Mouse (Mus musculus): ENCODE measurements around the gene Cdk6. TPM values are rescaled to one million over a fixed set of nuclear protein-coding genes. Genes with fewer than 3 reads are reported as not detected.
A peak's percentile ranks its signal among the peaks of the same experiment; 100 is the strongest.

Cdk6 gene
- total and polyA plus RNA-seq, 3 experiments = 40.4 to 171 (median 50.8) TPM

GRCm38 (mm10) chr5:3380692-3381233 is 39.5 kb downstream of the Cdk6 start:
- Histone ChIP-seq H3K36me3 (replicated peaks in 1 of 2; ENCODE audit: control insufficient read depth in 1 of 2, insufficient read depth in 1 of 2, low read length in 1 of 2) (peaks cover 12 to 29% of the 10 kb centered on the region in 2 experiments), H3K4me1 (ENCODE audit: control insufficient read depth in 1 of 2, insufficient read depth in 2 of 2) (peaks cover 27 to 88% of the 10 kb centered on the region in 2 experiments), H3K27ac (ENCODE audit: insufficient read depth, low read depth) (peak overlapping the region; percentile 100), H3K9me3 (replicated peaks; ENCODE audit: low read length) (no peaks in the 10 kb centered on the region), H3K9ac (ENCODE audit: insufficient read depth, low read depth) (no peak overlapping the region; the same call in 1 of the 2 replicates), H3K4me3 (replicated peaks in 1 of 3; ENCODE audit: low read depth in 2 of 3, low read length in 2 of 3, poor library complexity in 1 of 3) (no peak overlapping the region), H3K4me2 (ENCODE audit: insufficient read depth, low read depth, poor library complexity, severe bottlenecking) (peak overlapping the region; percentile 100; the same call in 1 of the 2 replicates), H3K79me2 (replicated peaks; ENCODE audit: control insufficient read depth, extremely low read depth, insufficient read depth, poor library complexity, severe bottlenecking) (peaks cover 85% of the 10 kb centered on the region), H3K27me3 (replicated peaks) (no peaks in the 10 kb centered on the region)
- in situ Hi-C loops (cut with MboI; ENCODE audit: low pct_ligation_motif_present, low pct_unique_long_range_greater_than_20kb, low sequenced_read_pairs) = no loop called here
- DNase-seq (ENCODE audit: extremely low read depth) = no peak
- TF ChIP-seq KAT2A (IDR thresholded peaks at IDR 0.05; ENCODE audit: insufficient replicate concordance, low read length) (no peak), BHLHE40 (IDR thresholded peaks at IDR 0.05; ENCODE audit: low read depth, low read length) (no peak), CHD2 (IDR thresholded peaks at IDR 0.05; ENCODE audit: low read length) (no peak), ZC3H11A (IDR thresholded peaks at IDR 0.05; ENCODE audit: low read depth, low read length) (no peak), JUND (conservative IDR thresholded peaks at IDR 0.05; ENCODE audit: low read depth, low read length) (no peak), ZNF384 (IDR thresholded peaks at IDR 0.05; ENCODE audit: low read depth, low read length) (no peak), MAFK (IDR thresholded peaks at IDR 0.05; ENCODE audit: insufficient replicate concordance, low read length) (no peak), MAZ (IDR thresholded peaks at IDR 0.05; ENCODE audit: low read depth, low read length) (no peak), TBP (conservative IDR thresholded peaks at IDR 0.05; ENCODE audit: low read depth, low read length) (no peak), GABPA (IDR thresholded peaks at IDR 0.05; ENCODE audit: insufficient replicate concordance, low read depth, low read length) (no peak), POLR2A (IDR thresholded peaks at IDR 0.05; ENCODE audit: low read depth, low read length) (no peak)
- dilution Hi-C loops (cut with MboI; ENCODE audit: extremely low pct_ligation_motif_present, extremely low pct_unique_long_range_greater_than_20kb, low sequenced_read_pairs) = no loop called here

GRCm38 (mm10) chr5:3381795-3382194 is 40.5 kb downstream of the Cdk6 start:
- dilution Hi-C loops (cut with MboI; ENCODE audit: extremely low pct_ligation_motif_present, extremely low pct_unique_long_range_greater_than_20kb, low sequenced_read_pairs) (no loop called here), in situ Hi-C loops (cut with MboI; ENCODE audit: low pct_ligation_motif_present, low pct_unique_long_range_greater_than_20kb, low sequenced_read_pairs) (no loop called here)
- peak overlapping the region in 1 of 3 experiments; percentile 13 for H3K4me3 ChIP-seq (replicated peaks in 1 of 3; ENCODE audit: low read depth in 2 of 3, low read length in 2 of 3, poor library complexity in 1 of 3)
- H3K9ac ChIP-seq (ENCODE audit: insufficient read depth, low read depth) = peak overlapping the region; percentile 90
- TF ChIP-seq USF1 (IDR thresholded peaks at IDR 0.05; ENCODE audit: low read depth, low read length) (no peak), MYC (IDR thresholded peaks at IDR 0.05; ENCODE audit: low read depth, low read length) (no peak), TCF12 (IDR thresholded peaks at IDR 0.05; ENCODE audit: low read depth, low read length) (no peak), POLR2A (IDR thresholded peaks at IDR 0.05; ENCODE audit: low read depth, low read length) (no peak), ZMIZ1 (IDR thresholded peaks at IDR 0.05; ENCODE audit: low read depth, low read length) (no peak), BHLHE40 (IDR thresholded peaks at IDR 0.05; ENCODE audit: low read depth, low read length) (no peak), NELFE (IDR thresholded peaks at IDR 0.05; ENCODE audit: low read depth, low read length) (no peak), ZC3H11A (IDR thresholded peaks at IDR 0.05; ENCODE audit: low read depth, low read length) (no peak), GABPA (IDR thresholded peaks at IDR 0.05; ENCODE audit: insufficient replicate concordance, low read depth, low read length) (no peak), E2F4 (IDR thresholded peaks at IDR 0.05; ENCODE audit: insufficient replicate concordance, low read depth, low read length) (no peak), SMC3 (IDR thresholded peaks at IDR 0.05; ENCODE audit: low read depth, low read length) (no peak), ZNF384 (IDR thresholded peaks at IDR 0.05; ENCODE audit: low read depth, low read length) (no peak), RAD21 (IDR thresholded peaks at IDR 0.05; ENCODE audit: low read depth, low read length) (no peak), MAZ (IDR thresholded peaks at IDR 0.05; ENCODE audit: low read depth, low read length) (no peak), NRF1 (IDR thresholded peaks at IDR 0.05; ENCODE audit: low read depth, low read length) (no peak), EP300 (IDR thresholded peaks at IDR 0.05; ENCODE audit: low read length) (no peak)
- no peak for DNase-seq (ENCODE audit: extremely low read depth)
- H3K9me3 ChIP-seq (replicated peaks; ENCODE audit: low read length) = no peaks in the 10 kb centered on the region
- peaks cover 87% of the 10 kb centered on the region for H3K79me2 ChIP-seq (replicated peaks; ENCODE audit: control insufficient read depth, extremely low read depth, insufficient read depth, poor library complexity, severe bottlenecking)
- H3K36me3 ChIP-seq (replicated peaks in 1 of 2; ENCODE audit: control insufficient read depth in 1 of 2, insufficient read depth in 1 of 2, low read length in 1 of 2) = peaks cover 13 to 32% of the 10 kb centered on the region in 2 experiments
- H3K4me1 ChIP-seq (ENCODE audit: control insufficient read depth in 1 of 2, insufficient read depth in 2 of 2) = peaks cover 28 to 91% of the 10 kb centered on the region in 2 experiments
- peak overlapping the region; percentile 100 for H3K27ac ChIP-seq (ENCODE audit: insufficient read depth, low read depth)
- H3K27me3 ChIP-seq (replicated peaks) = no peaks in the 10 kb centered on the region
- peak overlapping the region; percentile 100 for H3K4me2 ChIP-seq (ENCODE audit: insufficient read depth, low read depth, poor library complexity, severe bottlenecking)

Measured in CH12.LX (cell line).